Mouse (Mus musculus) embryonic facial prominence, embryonic 12.5 days (tissue): ENCODE measurements around the gene Eid3. TPM values are rescaled to one million over a fixed set of nuclear protein-coding genes. Genes with fewer than 3 reads are reported as not detected.

Experiments
- polyA plus RNA-seq: library from polyadenylated mRNA; unstranded; fragments of >200 nt; fragmentation: Nextera tagmentation; extraction: Ambion mirVana; gene quantifications from 2 replicates; pipeline ENCODE4 v1.2.1, GENCODE M21; 2016

The Eid3 gene
- polyA plus RNA-seq, 1 experiment from 2014 or later, result 0.56 TPM

Other genes with a start within 250 kb of the Eid3 start
- gene 1190007I07Rik, start 243.4 kb upstream of the Eid3 start, polyA plus RNA-seq, result 37.2 and 40.7 TPM in 2 replicates
- 198 and 205 TPM in 2 replicates for gene Tdg, start 236.8 kb upstream of the Eid3 start, polyA plus RNA-seq
- 12.2 and 13.4 TPM in 2 replicates for gene Glt8d2, start 176.0 kb upstream of the Eid3 start, polyA plus RNA-seq
- 45.6 and 49.0 TPM in 2 replicates for gene Hcfc2, start 170.5 kb upstream of the Eid3 start, polyA plus RNA-seq
- 57.3 and 60.0 TPM in 2 replicates for gene Nfyb, start 102.5 kb upstream of the Eid3 start, polyA plus RNA-seq
- 143 and 148 TPM in 2 replicates for gene Txnrd1, start 32.7 kb upstream of the Eid3 start, polyA plus RNA-seq
- gene Chst11, start 118.9 kb downstream of the Eid3 start, polyA plus RNA-seq, result 2.2 and 2.4 TPM in 2 replicates